Mouse (Mus musculus) neural tube, embryonic 12.5 days (tissue): Measurements from ENCODE around the gene Cdc42ep3. TPM values are rescaled to one million over a fixed set of nuclear protein-coding genes. Genes with fewer than 3 reads are reported as not detected.

Source experiments
- ATAC-seq: fragments of 200-750 bp; cut with Nextera tagmentation; 2 replicates; pipeline ENCODE4 v1.8.0; 2017; ENCODE audit warnings: low read depth, mild to moderate bottlenecking, moderate TSS enrichment, moderate library complexity; ENCODE audit not compliant: low FRiP score
- H3K27ac ChIP-seq: fragments of 300-500 bp; sonication (generic); 2 replicates; pipeline ENCODE4 v1.5.1; 2016
- H3K27me3 ChIP-seq: fragments of 300-500 bp; sonication (generic); replicated peaks from 2 replicates; pipeline ENCODE4 v1.6.1; 2016; ENCODE audit warnings: mild to moderate bottlenecking
- H3K36me3 ChIP-seq: fragments of 300-500 bp; sonication (generic); 2 replicates; pipeline ENCODE4 v1.6.1; 2016; ENCODE audit warnings: mild to moderate bottlenecking
- H3K4me1 ChIP-seq: fragments of 300-500 bp; sonication (generic); 2 replicates; pipeline ENCODE4 v1.6.1; 2016
- H3K4me2 ChIP-seq: fragments of 300-500 bp; sonication (generic); replicated peaks from 2 replicates; pipeline ENCODE4 v1.6.1; 2016; ENCODE audit warnings: mild to moderate bottlenecking
- H3K4me3 ChIP-seq: fragments of 300-500 bp; sonication (generic); 2 replicates; pipeline ENCODE4 v1.5.1; 2016
- H3K9ac ChIP-seq: fragments of 300-500 bp; sonication (generic); 2 replicates; pipeline ENCODE4 v1.6.1; 2016; ENCODE audit warnings: mild to moderate bottlenecking
- H3K9me3 ChIP-seq: fragments of 300-500 bp; sonication (generic); 2 replicates; pipeline ENCODE4 v1.6.1; 2016; ENCODE audit warnings: mild to moderate bottlenecking
- WGBS: fragments of 180-500 bp; shearing (Covaris S2); methylation state at CpG from one replicate; pipeline ENCODE4 v1.1.7; 2016; 5-methylcytosine and 5-hydroxymethylcytosine counted together
- polyA plus RNA-seq: library from polyadenylated mRNA; unstranded; fragments of >200 nt; fragmentation: Nextera tagmentation; extraction: Ambion mirVana; gene quantifications from 2 replicates; pipeline ENCODE4 v1.2.1, GENCODE M21; 2016

Gene Cdc42ep3
- polyA plus RNA-seq, result 34.5 and 39.2 TPM in 2 replicates

DNA sequence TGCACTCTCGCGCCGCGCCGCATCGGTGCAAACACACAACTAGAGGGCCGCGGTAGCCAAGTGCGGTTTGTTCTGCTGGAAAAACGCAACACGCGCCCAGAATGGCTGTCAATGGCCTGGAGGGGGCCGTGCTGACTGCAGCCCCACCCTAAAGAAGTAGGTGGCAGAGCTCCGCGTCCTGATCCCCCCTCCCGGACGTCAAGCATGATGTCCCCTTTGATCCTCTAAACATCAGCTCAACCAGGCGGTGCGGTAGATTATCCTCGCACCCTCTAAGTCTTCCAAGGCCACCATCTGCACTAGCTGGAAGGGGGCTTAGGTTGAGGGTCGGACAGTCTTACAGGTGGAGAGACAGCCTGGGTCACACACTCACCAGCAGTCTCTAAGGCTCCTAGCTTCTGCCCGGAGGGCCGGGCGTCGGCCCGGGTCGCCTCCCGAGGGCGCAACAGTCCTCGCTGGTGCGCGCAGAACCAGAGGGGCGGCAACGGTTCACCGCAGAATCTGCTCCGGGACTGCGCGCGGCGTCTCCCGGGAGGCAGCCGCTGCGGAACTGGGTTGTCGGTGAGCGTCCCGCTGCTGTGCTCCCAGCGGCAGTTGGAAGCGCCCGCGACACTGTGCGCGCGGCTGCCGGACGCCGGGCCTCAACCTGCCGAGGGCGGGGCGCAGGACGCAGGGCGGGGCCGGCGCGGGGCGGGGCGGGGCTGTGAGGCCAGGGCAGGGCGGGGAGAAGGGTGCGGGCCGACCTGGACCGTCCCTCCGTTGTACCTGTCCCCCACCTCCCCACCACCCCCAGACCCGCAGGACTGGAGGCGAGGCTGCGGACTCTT is at the start of gene Cdc42ep3:
Gene Cdc42ep3, minus strand, starts transcription at position 648 of the 827 bp plus-strand sequence.
- H3K27me3 ChIP-seq, result peaks cover 5% of the 10 kb centered on the region
- H3K4me3 ChIP-seq, result peak within 1 kb of the TSS; percentile 69
- ATAC-seq, result peak; percentile 87
- H3K36me3 ChIP-seq, result no peaks in the 10 kb centered on the region
- no peaks in the 10 kb centered on the region for H3K9me3 ChIP-seq
- peak within 1 kb of the TSS; percentile 84 for H3K27ac ChIP-seq
- peaks cover 11% of the 10 kb centered on the region for H3K4me1 ChIP-seq
- peak within 1 kb of the TSS; percentile 83 for H3K9ac ChIP-seq
- H3K4me2 ChIP-seq, result peak within 1 kb of the TSS; percentile 93
- WGBS, result under 1% methylated on average over 72 of the region's 74 CpGs

DNA sequence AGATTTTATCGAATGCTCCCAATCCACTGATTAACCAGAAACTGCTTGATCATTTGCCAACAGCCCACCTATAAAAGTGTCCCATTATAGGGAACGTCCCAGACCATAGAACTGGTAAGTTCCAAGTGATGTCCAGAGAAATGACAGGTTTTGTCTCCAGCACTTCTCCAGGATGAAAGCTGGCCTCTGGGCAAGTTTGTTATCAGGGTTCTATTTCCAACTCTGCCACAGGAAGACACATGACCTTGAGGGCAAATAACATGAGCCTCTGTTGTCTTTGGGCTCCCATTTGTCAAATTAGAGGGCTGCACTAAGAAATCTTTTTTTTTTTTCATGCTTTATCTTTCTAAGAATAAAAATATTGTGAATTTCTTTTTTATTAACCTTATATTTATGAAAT is 45.5 kb upstream of the Cdc42ep3 start:
- no peaks in the 10 kb centered on the region for H3K4me1 ChIP-seq
- H3K27me3 ChIP-seq, result no peaks in the 10 kb centered on the region
- no peak overlapping the region for H3K4me2 ChIP-seq
- no peak overlapping the region for H3K9ac ChIP-seq
- no peak for ATAC-seq
- H3K36me3 ChIP-seq, result no peaks in the 10 kb centered on the region
- WGBS, result 86% methylated on average over 2 of the region's 2 CpGs
- H3K9me3 ChIP-seq, result no peaks in the 10 kb centered on the region
- H3K27ac ChIP-seq, result no peak overlapping the region
- H3K4me3 ChIP-seq, result no peak overlapping the region

DNA sequence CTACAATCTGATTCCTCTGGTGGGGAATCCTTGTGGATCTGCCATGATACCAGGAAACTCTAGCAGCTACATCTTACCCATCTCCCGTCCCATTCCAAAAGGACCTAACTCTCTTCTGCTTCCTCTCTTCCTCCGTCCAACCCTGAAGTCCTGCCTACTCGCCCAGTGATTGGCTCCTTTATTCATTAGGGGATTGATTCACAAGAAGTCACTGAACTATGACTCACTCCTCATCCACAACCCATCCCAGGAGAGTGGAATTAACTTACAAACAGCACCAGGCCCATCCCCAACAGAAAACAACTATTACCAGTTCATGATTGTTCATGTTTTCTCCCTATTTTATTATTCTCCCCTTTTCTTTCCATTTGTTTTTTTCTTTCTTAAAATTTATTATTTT is 43.5 kb upstream of the Cdc42ep3 start:
- no peaks in the 10 kb centered on the region for H3K36me3 ChIP-seq
- ATAC-seq, result no peak
- WGBS, result 88% methylated on average over 3 of the region's 3 CpGs
- no peaks in the 10 kb centered on the region for H3K4me1 ChIP-seq
- no peak overlapping the region for H3K27ac ChIP-seq
- H3K9me3 ChIP-seq, result no peaks in the 10 kb centered on the region
- H3K27me3 ChIP-seq, result no peaks in the 10 kb centered on the region
- no peak overlapping the region for H3K4me2 ChIP-seq
- H3K4me3 ChIP-seq, result no peak overlapping the region
- no peak overlapping the region for H3K9ac ChIP-seq

DNA sequence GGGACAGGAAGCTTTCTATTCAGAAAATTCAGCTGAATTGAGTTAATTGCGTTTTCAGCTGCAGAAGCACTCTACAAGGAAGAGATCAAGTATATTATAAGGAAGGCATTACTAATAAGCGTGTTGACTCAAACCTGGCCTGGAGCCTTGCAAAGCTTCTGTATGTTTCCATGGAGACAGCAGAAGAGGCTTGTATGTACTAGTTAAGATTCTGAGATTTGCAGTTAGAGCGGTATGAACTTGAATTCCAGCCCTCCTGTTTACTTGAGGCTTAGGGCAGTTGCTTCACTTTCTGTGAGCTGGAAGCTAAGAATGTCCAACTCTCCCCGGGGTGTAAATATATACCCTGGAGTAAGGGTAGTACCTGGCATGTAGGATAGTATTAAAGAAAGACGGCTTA is 39.9 kb upstream of the Cdc42ep3 start:
- Histone ChIP-seq H3K4me3 (no peak overlapping the region), H3K36me3 (no peaks in the 10 kb centered on the region), H3K9me3 (no peaks in the 10 kb centered on the region), H3K27me3 (no peaks in the 10 kb centered on the region), H3K4me2 (no peak overlapping the region), H3K27ac (no peak overlapping the region), H3K4me1 (no peaks in the 10 kb centered on the region), H3K9ac (no peak overlapping the region)
- WGBS, result 92% methylated on average over 5 of the region's 5 CpGs
- no peak for ATAC-seq

DNA sequence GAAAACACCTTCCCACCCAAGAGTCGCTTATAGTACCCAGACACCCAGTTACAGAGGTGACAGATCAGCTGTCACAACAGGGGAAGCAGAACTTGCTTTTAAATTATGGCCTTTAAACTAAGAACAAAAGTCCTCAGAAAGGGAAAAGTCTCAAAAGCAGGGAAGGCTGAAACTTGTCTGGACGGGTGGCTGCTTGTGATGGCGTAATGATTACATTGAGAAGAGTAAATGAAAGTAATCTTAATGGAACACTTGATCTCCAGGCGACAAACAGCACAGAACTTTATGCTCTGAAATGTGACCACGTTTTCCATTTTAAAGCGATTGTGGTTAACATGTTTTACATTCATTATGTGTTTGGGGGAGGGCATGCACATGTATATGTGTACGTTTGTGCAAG is 39.0 kb upstream of the Cdc42ep3 start:
- H3K27me3 ChIP-seq, result no peaks in the 10 kb centered on the region
- no peak overlapping the region for H3K4me2 ChIP-seq
- no peaks in the 10 kb centered on the region for H3K9me3 ChIP-seq
- no peak overlapping the region for H3K27ac ChIP-seq
- H3K4me3 ChIP-seq, result no peak overlapping the region
- 85% methylated on average over 7 of the region's 7 CpGs for WGBS
- H3K36me3 ChIP-seq, result no peaks in the 10 kb centered on the region
- H3K4me1 ChIP-seq, result no peaks in the 10 kb centered on the region
- no peak for ATAC-seq
- H3K9ac ChIP-seq, result no peak overlapping the region

DNA sequence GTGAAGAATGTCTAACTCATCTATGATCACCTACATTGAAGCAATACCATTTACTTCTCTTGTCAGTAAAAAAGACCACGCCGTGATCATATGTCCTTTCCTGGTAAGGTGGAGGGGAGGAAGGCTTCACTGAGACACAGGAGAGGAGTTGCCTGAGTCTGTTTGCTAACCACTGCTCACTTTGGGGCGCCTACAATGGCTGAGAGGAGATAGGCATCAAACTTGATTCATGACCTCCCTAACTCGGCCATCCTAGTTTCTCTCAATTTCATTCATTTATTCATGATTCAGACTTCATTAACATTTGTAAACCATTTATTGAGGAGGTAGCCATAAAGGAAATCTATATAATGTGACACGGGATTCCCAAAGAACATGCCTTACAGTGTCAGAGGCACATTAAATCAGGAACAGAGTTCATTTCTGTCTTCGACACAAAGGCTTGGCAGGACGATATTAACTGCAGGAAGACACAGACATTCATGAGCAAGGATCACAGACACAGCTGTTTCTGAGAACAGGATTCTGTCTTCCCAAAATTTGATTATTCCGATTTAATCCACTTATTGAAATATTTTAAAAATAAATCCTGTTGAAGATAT is 32.7 kb upstream of the Cdc42ep3 start:
- no peak overlapping the region for H3K9ac ChIP-seq
- H3K36me3 ChIP-seq, result no peaks in the 10 kb centered on the region
- H3K4me2 ChIP-seq, result no peak overlapping the region
- H3K9me3 ChIP-seq, result no peaks in the 10 kb centered on the region
- WGBS, result 54% methylated on average over 8 of the region's 8 CpGs
- ATAC-seq, result peak; percentile 71
- no peak overlapping the region for H3K27ac ChIP-seq
- H3K27me3 ChIP-seq, result no peaks in the 10 kb centered on the region
- H3K4me1 ChIP-seq, result no peaks in the 10 kb centered on the region
- no peak overlapping the region for H3K4me3 ChIP-seq

DNA sequence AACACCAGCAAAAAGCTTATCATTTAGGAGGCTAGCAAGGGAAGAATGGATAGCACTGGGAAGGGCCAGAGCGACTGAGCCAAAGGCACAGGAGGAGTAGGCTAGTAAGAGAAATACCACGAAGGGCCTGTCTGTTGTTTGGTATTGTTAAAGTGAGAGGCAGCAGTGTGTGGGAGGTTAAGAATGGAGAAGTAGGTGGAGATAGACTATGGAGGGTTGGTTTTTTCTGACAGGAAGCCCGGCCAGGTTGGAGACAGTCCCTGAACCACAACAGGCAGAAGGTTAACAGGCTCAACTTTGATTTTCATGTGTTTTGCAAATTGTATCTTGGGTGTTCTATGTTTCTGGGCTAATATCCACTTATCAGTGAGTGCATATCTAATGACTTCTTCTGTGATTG is 26.6 kb upstream of the Cdc42ep3 start:
- H3K9me3 ChIP-seq, result no peaks in the 10 kb centered on the region
- H3K4me2 ChIP-seq, result no peak overlapping the region
- WGBS, result 86% methylated on average over 3 of the region's 3 CpGs
- no peak for ATAC-seq
- no peak overlapping the region for H3K4me3 ChIP-seq
- H3K27ac ChIP-seq, result no peak overlapping the region
- H3K27me3 ChIP-seq, result no peaks in the 10 kb centered on the region
- H3K36me3 ChIP-seq, result no peaks in the 10 kb centered on the region
- no peaks in the 10 kb centered on the region for H3K4me1 ChIP-seq
- H3K9ac ChIP-seq, result no peak overlapping the region

DNA sequence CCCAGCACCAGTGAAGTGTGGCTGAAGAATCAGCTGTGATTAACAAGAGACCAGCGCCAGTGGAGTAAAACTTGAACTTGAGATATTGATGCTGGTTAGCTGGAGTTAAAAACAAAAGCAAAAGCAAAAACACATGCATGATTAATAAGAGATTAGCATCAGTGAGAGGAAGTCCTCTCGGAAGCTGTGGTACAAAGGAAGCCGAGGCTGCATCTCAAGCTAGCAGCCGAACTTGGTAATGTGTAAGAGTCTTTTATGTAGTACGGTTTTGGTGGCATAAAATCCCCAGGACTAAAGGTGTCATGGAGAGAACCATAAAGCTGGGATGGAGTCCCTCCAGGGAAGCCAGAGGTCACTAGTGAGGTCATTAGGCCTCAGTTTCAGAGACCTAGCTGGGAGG is 24.3 kb upstream of the Cdc42ep3 start:
- 53% methylated on average over 5 of the region's 5 CpGs for WGBS

DNA sequence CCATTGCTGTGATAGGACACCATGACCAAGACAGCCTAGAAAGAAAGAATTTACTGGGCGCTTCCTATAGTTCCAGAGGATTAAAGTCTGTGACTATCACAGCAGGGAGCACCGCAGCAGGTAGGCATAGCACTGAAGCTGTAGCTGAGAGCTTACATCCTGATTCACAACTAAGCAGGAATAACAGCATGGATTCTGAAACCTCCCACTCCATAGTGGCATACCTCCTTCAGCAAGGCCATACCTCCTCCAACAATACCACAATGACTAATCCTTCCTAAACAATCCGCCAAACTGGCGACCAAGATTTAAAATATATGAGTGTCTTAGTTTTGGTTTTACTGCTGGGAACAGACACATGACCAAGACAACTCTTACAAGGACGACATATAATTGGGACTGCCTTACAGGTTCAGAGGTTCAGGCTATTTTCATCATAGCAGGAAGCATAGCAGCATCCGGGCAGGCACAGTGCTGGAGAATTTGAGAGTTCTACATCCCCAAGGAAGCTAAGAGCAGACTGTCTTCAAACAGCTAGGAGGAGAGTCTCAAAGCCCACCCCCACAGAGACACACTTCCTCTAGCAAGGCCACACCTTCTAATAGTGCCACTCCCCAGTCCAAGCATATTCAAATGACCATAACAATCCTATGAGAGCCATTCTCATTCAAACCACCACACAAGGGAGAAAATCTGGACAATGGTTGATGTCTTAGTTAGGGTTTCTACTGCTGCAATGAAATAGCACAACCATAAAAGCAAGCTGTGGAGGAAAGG is 21.7 kb upstream of the Cdc42ep3 start:
- Histone ChIP-seq H3K9me3 (no peaks in the 10 kb centered on the region), H3K36me3 (no peaks in the 10 kb centered on the region), H3K4me1 (no peaks in the 10 kb centered on the region), H3K27me3 (no peaks in the 10 kb centered on the region), H3K27ac (no peak overlapping the region), H3K4me2 (no peak overlapping the region), H3K4me3 (no peak overlapping the region), H3K9ac (no peak overlapping the region)
- WGBS, result 75% methylated on average over 6 of the region's 6 CpGs
- ATAC-seq, result no peak

More for the DNA sequence above, 24.3 kb upstream of the Cdc42ep3 start:
- no peak overlapping the region for H3K27ac ChIP-seq
- H3K4me1 ChIP-seq, result no peaks in the 10 kb centered on the region
- no peak overlapping the region for H3K9ac ChIP-seq
- ATAC-seq, result no peak
- H3K9me3 ChIP-seq, result no peaks in the 10 kb centered on the region
- H3K4me2 ChIP-seq, result no peak overlapping the region
- H3K4me3 ChIP-seq, result no peak overlapping the region
- no peaks in the 10 kb centered on the region for H3K36me3 ChIP-seq
- no peaks in the 10 kb centered on the region for H3K27me3 ChIP-seq

DNA sequence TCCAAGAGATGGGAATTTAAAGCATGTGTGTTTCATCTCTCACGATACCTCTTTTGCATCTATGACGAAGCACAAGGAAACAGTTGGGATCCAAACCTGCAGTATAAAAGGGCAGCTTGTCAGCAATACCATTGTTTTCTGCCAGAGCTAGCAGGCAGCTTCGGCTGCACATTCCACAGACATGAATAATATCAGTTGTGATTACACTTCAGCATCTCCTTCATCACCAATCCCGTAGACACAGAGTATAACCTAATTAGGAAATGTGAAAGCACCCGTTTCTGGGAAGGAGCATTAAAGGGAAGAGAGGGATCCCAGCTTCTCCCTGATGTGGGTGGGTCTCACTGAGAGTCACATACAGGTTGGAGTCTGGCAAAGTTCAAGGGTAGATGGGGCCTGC is 18.1 kb upstream of the Cdc42ep3 start:
- no peak overlapping the region for H3K4me2 ChIP-seq
- no peaks in the 10 kb centered on the region for H3K36me3 ChIP-seq
- no peak overlapping the region for H3K27ac ChIP-seq
- no peaks in the 10 kb centered on the region for H3K9me3 ChIP-seq
- no peaks in the 10 kb centered on the region for H3K4me1 ChIP-seq
- no peak overlapping the region for H3K4me3 ChIP-seq
- no peak for ATAC-seq
- no peak overlapping the region for H3K9ac ChIP-seq
- WGBS, result 79% methylated on average over 5 of the region's 5 CpGs
- H3K27me3 ChIP-seq, result no peaks in the 10 kb centered on the region

DNA sequence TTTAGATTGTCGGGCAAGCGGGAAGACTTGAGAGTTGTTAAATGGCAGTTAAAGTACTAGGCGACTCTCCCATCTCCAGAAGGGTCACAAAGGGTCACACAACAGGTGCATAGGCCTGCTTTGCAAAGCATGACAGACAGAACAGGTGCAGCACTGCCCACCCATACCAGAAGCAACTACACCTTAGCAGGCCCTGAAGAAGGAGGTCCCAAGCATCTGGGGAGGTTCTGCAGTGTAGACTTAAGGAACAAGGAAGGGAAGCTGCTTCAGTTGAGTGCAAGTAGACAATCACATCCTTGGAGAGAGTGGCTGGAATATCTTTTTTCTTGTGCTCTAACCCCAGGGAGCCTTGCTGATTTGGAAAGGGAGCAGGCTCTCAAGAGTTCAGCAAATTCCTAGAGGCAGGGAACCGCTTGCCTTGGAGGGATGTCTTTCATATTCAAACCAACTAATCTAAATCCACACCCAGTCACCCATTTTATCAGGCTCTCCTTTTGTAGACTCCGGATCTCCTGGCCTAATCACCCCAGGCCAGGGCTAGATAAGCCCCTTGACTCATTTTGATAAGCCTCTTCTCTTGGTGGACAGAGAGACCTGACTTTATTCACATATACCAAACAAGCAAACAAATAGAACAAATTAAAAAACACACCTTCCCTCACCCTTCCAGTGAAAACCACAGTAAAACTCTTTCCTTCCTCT is 10.0 kb upstream of the Cdc42ep3 start:
- Histone ChIP-seq H3K27me3 (no peaks in the 10 kb centered on the region), H3K4me2 (no peak overlapping the region), H3K9me3 (no peaks in the 10 kb centered on the region), H3K4me1 (no peaks in the 10 kb centered on the region), H3K36me3 (no peaks in the 10 kb centered on the region), H3K9ac (no peak overlapping the region), H3K4me3 (no peak overlapping the region), H3K27ac (no peak overlapping the region)
- ATAC-seq, result no peak
- WGBS, result 37% methylated on average over 5 of the region's 5 CpGs
